Mouse (Mus musculus): ENCODE results near the gene Stard7. TPM values are rescaled to one million over a fixed set of nuclear protein-coding genes. Genes with fewer than 3 reads are reported as not detected.

The Stard7 gene
- polyA plus RNA-seq, 1 experiment from 2014 or later: 101 TPM

DNA sequence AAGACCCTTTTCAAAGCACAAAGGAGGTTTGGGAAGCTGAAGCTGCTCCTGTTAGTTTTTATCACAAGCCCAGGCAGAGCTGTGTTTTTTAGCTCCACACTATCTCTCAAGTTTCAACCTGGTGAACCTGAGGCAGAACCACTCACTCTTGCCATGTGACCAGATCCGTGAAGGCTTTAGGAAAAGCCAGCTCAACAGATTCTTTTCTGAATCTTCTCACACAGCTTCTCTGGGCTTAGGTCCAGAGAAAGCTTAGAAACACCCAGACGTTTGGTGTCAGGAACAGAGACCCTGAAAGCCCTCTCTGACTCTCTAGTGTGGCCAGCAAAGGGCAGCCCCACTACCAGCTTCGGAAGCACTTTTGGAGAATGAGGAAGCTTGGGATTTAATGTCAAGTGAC lies 18.6 kb upstream of the Stard7 start:
- H3K4me1 ChIP-seq (ENCODE audit: control insufficient read depth, insufficient read depth, low read length): peaks cover 26% of the 10 kb centered on the region
- ATAC-seq (replicated peaks; ENCODE audit: insufficient number of reproducible peaks, low FRiP score, low TSS enrichment): no peak

DNA sequence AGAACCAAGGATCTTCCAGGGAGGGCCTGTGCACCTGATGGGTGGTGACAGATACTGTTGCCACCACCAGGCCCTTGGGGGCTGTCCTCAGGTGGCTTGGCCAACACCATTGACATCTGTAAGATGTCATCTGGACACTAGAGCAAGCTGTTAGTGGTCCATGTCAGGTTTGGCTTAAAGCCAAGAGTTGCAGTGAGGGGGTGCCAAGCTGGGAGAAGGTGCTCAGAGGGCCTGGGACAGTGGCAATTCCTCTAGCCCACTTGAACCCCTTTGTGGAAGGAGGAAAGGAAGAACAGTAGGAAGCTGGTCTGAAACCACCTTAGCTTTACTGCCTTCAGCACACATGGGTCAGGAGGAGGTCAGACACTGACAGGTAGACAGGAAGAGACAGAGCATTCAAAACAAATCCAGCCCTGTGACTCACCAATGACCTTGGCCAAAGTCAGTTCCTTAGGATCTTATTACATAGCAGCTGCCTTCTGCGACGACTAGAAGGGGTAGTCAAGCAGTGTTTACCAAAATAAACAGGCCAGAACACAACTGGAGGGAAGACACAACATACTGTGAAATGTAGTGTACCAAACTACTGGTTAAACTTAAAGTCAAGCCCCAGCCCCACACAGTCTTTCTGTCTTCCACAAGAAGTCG lies 18.0 kb upstream of the Stard7 start:
- WGBS (ENCODE audit: insufficient replicate concordance): 46% methylated on average over 3 of the region's 3 CpGs
- Histone ChIP-seq H3K27me3 (ENCODE audit: control insufficient read depth, insufficient read depth, low read length) (no peaks in the 10 kb centered on the region), H3K4me3 (ENCODE audit: low read depth, low read length) (no peak overlapping the region), H3K27ac (ENCODE audit: low read depth, low read length) (peak overlapping the region; percentile 41; the same call in 1 of the 2 replicates), H3K4me2 (no peak overlapping the region), H3K9me3 (replicated peaks; ENCODE audit: control insufficient read depth, low read length) (no peaks in the 10 kb centered on the region), H3K4me1 (ENCODE audit: control insufficient read depth, insufficient read depth, low read length) (peaks cover 22% of the 10 kb centered on the region), H3K36me3 (ENCODE audit: control insufficient read depth, insufficient read depth, low read length) (peaks cover under 1% of the 10 kb centered on the region), H3K9ac (ENCODE audit: low read depth, low read length) (no peak overlapping the region)
- no peak for ATAC-seq (replicated peaks; ENCODE audit: insufficient number of reproducible peaks, low FRiP score, low TSS enrichment)

More for the DNA sequence above, 18.6 kb upstream of the Stard7 start:
- Histone ChIP-seq H3K27ac (ENCODE audit: low read depth, low read length) (peak overlapping the region; percentile 41; the same call in 1 of the 2 replicates), H3K9me3 (replicated peaks; ENCODE audit: control insufficient read depth, low read length) (no peaks in the 10 kb centered on the region), H3K4me2 (no peak overlapping the region), H3K36me3 (ENCODE audit: control insufficient read depth, insufficient read depth, low read length) (no peaks in the 10 kb centered on the region), H3K4me3 (ENCODE audit: low read depth, low read length) (no peak overlapping the region), H3K9ac (ENCODE audit: low read depth, low read length) (no peak overlapping the region), H3K27me3 (ENCODE audit: control insufficient read depth, insufficient read depth, low read length) (no peaks in the 10 kb centered on the region)
- WGBS (ENCODE audit: insufficient replicate concordance): 62% methylated on average over 3 of the region's 3 CpGs

- H3K27ac ChIP-seq (ENCODE audit: low read depth, low read length): no peak overlapping the region
- ATAC-seq (replicated peaks; ENCODE audit: insufficient number of reproducible peaks, low FRiP score, low TSS enrichment): no peak
- H3K4me3 ChIP-seq (ENCODE audit: low read depth, low read length): no peak overlapping the region
- H3K27me3 ChIP-seq (ENCODE audit: control insufficient read depth, insufficient read depth, low read length): no peaks in the 10 kb centered on the region
- no peak overlapping the region for H3K9ac ChIP-seq (ENCODE audit: low read depth, low read length)
- H3K4me2 ChIP-seq: no peak overlapping the region
- peaks cover 22% of the 10 kb centered on the region for H3K4me1 ChIP-seq (ENCODE audit: control insufficient read depth, insufficient read depth, low read length)
- H3K36me3 ChIP-seq (ENCODE audit: control insufficient read depth, insufficient read depth, low read length): peaks cover 4% of the 10 kb centered on the region
- 79% methylated on average over 5 of the region's 5 CpGs for WGBS (ENCODE audit: insufficient replicate concordance)
- no peaks in the 10 kb centered on the region for H3K9me3 ChIP-seq (replicated peaks; ENCODE audit: control insufficient read depth, low read length)
Observed at GRCm38 (mm10) chr2:127252787-127253186, 17.2 kb upstream of the Stard7 start.

GRCm38 (mm10) chr2:127254604-127255134 lies 15.3 kb upstream of the Stard7 start:
- no peak overlapping the region for H3K9ac ChIP-seq (ENCODE audit: low read depth, low read length)
- no peaks in the 10 kb centered on the region for H3K9me3 ChIP-seq (replicated peaks; ENCODE audit: control insufficient read depth, low read length)
- H3K4me1 ChIP-seq (ENCODE audit: control insufficient read depth, insufficient read depth, low read length): peaks cover 15% of the 10 kb centered on the region
- no peak overlapping the region for H3K4me2 ChIP-seq
- H3K4me3 ChIP-seq (ENCODE audit: low read depth, low read length): no peak overlapping the region
- H3K27me3 ChIP-seq (ENCODE audit: control insufficient read depth, insufficient read depth, low read length): no peaks in the 10 kb centered on the region
- WGBS (ENCODE audit: insufficient replicate concordance): 70% methylated on average over 3 of the region's 3 CpGs
- peaks cover 7% of the 10 kb centered on the region for H3K36me3 ChIP-seq (ENCODE audit: control insufficient read depth, insufficient read depth, low read length)
- H3K27ac ChIP-seq (ENCODE audit: low read depth, low read length): no peak overlapping the region
- ATAC-seq (replicated peaks; ENCODE audit: insufficient number of reproducible peaks, low FRiP score, low TSS enrichment): no peak

- Histone ChIP-seq H3K27ac (ENCODE audit: low read depth, low read length) (no peak overlapping the region), H3K36me3 (ENCODE audit: control insufficient read depth, insufficient read depth, low read length) (peaks cover 7% of the 10 kb centered on the region), H3K4me1 (ENCODE audit: control insufficient read depth, insufficient read depth, low read length) (peaks cover 15% of the 10 kb centered on the region), H3K4me3 (ENCODE audit: low read depth, low read length) (no peak overlapping the region), H3K4me2 (no peak overlapping the region), H3K9me3 (replicated peaks; ENCODE audit: control insufficient read depth, low read length) (no peaks in the 10 kb centered on the region), H3K27me3 (ENCODE audit: control insufficient read depth, insufficient read depth, low read length) (no peaks in the 10 kb centered on the region), H3K9ac (ENCODE audit: low read depth, low read length) (no peak overlapping the region)
- no peak for ATAC-seq (replicated peaks; ENCODE audit: insufficient number of reproducible peaks, low FRiP score, low TSS enrichment)
- 78% methylated on average over 6 of the region's 6 CpGs for WGBS (ENCODE audit: insufficient replicate concordance)
Observed at GRCm38 (mm10) chr2:127255294-127255693, 14.7 kb upstream of the Stard7 start.

- Histone ChIP-seq H3K9ac (ENCODE audit: low read depth, low read length) (no peak overlapping the region), H3K27me3 (ENCODE audit: control insufficient read depth, insufficient read depth, low read length) (no peaks in the 10 kb centered on the region), H3K9me3 (replicated peaks; ENCODE audit: control insufficient read depth, low read length) (no peaks in the 10 kb centered on the region), H3K4me1 (ENCODE audit: control insufficient read depth, insufficient read depth, low read length) (no peaks in the 10 kb centered on the region), H3K27ac (ENCODE audit: low read depth, low read length) (no peak overlapping the region), H3K4me2 (no peak overlapping the region), H3K36me3 (ENCODE audit: control insufficient read depth, insufficient read depth, low read length) (peaks cover 7% of the 10 kb centered on the region), H3K4me3 (ENCODE audit: low read depth, low read length) (no peak overlapping the region)
- no peak for ATAC-seq (replicated peaks; ENCODE audit: insufficient number of reproducible peaks, low FRiP score, low TSS enrichment)
- WGBS (ENCODE audit: insufficient replicate concordance): 85% methylated on average over 5 of the region's 5 CpGs
Observed at GRCm38 (mm10) chr2:127259340-127259739, 10.7 kb upstream of the Stard7 start.

- Histone ChIP-seq H3K27ac (ENCODE audit: low read depth, low read length) (no peak overlapping the region), H3K36me3 (ENCODE audit: control insufficient read depth, insufficient read depth, low read length) (peaks cover 3% of the 10 kb centered on the region; the same call in 1 of the 2 replicates), H3K9ac (ENCODE audit: low read depth, low read length) (no peak overlapping the region), H3K27me3 (ENCODE audit: control insufficient read depth, insufficient read depth, low read length) (no peaks in the 10 kb centered on the region), H3K4me1 (ENCODE audit: control insufficient read depth, insufficient read depth, low read length) (no peaks in the 10 kb centered on the region), H3K4me2 (no peak overlapping the region), H3K9me3 (replicated peaks; ENCODE audit: control insufficient read depth, low read length) (no peaks in the 10 kb centered on the region), H3K4me3 (ENCODE audit: low read depth, low read length) (no peak overlapping the region)
- no peak for ATAC-seq (replicated peaks; ENCODE audit: insufficient number of reproducible peaks, low FRiP score, low TSS enrichment)
Observed at GRCm38 (mm10) chr2:127262480-127262879, 7.5 kb upstream of the Stard7 start.

GRCm38 (mm10) chr2:127267854-127268253 lies 2.2 kb upstream of the Stard7 start:
- no peak overlapping the region for H3K4me2 ChIP-seq
- H3K27ac ChIP-seq (ENCODE audit: low read depth, low read length): no peak overlapping the region
- no peak overlapping the region for H3K4me3 ChIP-seq (ENCODE audit: low read depth, low read length)
- 52% methylated on average over 4 of the region's 4 CpGs for WGBS (ENCODE audit: insufficient replicate concordance)
- H3K9me3 ChIP-seq (replicated peaks; ENCODE audit: control insufficient read depth, low read length): no peaks in the 10 kb centered on the region
- no peak overlapping the region for H3K9ac ChIP-seq (ENCODE audit: low read depth, low read length)
- H3K27me3 ChIP-seq (ENCODE audit: control insufficient read depth, insufficient read depth, low read length): no peaks in the 10 kb centered on the region
- H3K36me3 ChIP-seq (ENCODE audit: control insufficient read depth, insufficient read depth, low read length): no peaks in the 10 kb centered on the region
- ATAC-seq (replicated peaks; ENCODE audit: insufficient number of reproducible peaks, low FRiP score, low TSS enrichment): no peak
- peaks cover 3% of the 10 kb centered on the region; the same call in 1 of the 2 replicates for H3K4me1 ChIP-seq (ENCODE audit: control insufficient read depth, insufficient read depth, low read length)

Data from heart, embryonic 11.5 days (tissue).